Mouse (Mus musculus): ENCODE results near the gene Ankle1.

- TF ChIP-seq CTCF (IDR thresholded peaks at IDR 0.05) = no peak
- TF ChIP-seq EP300 (IDR thresholded peaks at IDR 0.05; ENCODE audit: insufficient read depth, low read depth, low read length) = no peak
Measured at GRCm38 (mm10) chr8:71392391-71392790, 13.4 kb upstream of the Ankle1 start.
